Mouse (Mus musculus): ENCODE measurements around the gene Zzz3.

- TF ChIP-seq EP300 (IDR thresholded peaks at IDR 0.05; ENCODE audit: insufficient read depth, low read depth, low read length) (no peak), CTCF (IDR thresholded peaks at IDR 0.05) (no peak), POLR2A (IDR thresholded peaks at IDR 0.05; ENCODE audit: insufficient read depth, low read depth, low read length) (no peak)
Measured at GRCm38 (mm10) chr3:152469423-152470200, 74.3 kb downstream of the Zzz3 start.
